Mouse (Mus musculus): Measurements from ENCODE around the gene C030005K15Rik. TPM values are rescaled to one million over a fixed set of nuclear protein-coding genes. Genes with fewer than 3 reads are reported as not detected.

C030005K15Rik gene
- total RNA-seq, 4 experiments from 2014 or later, result not detected

Other genes with a start within 250 kb of the C030005K15Rik start
- 100 to 1,000 TPM; 137 to 325 (median 228) TPM for gene Dcn, start 247.1 kb downstream of the C030005K15Rik start, total RNA-seq (2022)
- 10 to 100 TPM; 11.3 to 14.1 (median 12.0) TPM for gene Lum, start 161.6 kb downstream of the C030005K15Rik start, total RNA-seq (2022)
- gene Kera, start 119.9 kb downstream of the C030005K15Rik start, total RNA-seq (2022), result 1 to 10 TPM in 3 of 4 experiments, under 1 TPM in 1; 0.75 to 4.0 (median 2.0) TPM
- gene Epyc, start 82.7 kb downstream of the C030005K15Rik start, total RNA-seq (2022), result not detected
- not detected for gene Ccer1, start 33.7 kb downstream of the C030005K15Rik start, total RNA-seq (2022)